Mouse (Mus musculus) mouse embryonic stem cell (cell line): ENCODE data around the gene Slc27a5.

ENCODE experiments used
- in situ Hi-C, 2 experiments: fragments of 300-500 bp; cut with MboI; formaldehyde crosslinking; loops; 1 replicate in 1 of 2; 3 replicates in 1 of 2; pipeline ENCODE4 v1.14.3; 2019 to 2020; ENCODE audit warnings: low sequenced_read_pairs in 2 of 2, low pct_unique_long_range_greater_than_20kb in 1 of 2, mixed read lengths in 1 of 2; ENCODE audit not compliant: unreplicated experiment in 1 of 2

Slc27a5 gene

GRCm38 (mm10) chr7:12957511-12957910, 40.5 kb downstream of the Slc27a5 start:
- in situ Hi-C loops = no loop called here

- in situ Hi-C loops = no loop called here
Observed at GRCm38 (mm10) chr7:12954896-12955295, 43.1 kb downstream of the Slc27a5 start.

- in situ Hi-C loops = no loop called here
Observed at GRCm38 (mm10) chr7:12949872-12950229, 48.1 kb downstream of the Slc27a5 start.

GRCm38 (mm10) chr7:12949032-12949871, 48.7 kb downstream of the Slc27a5 start:
- in situ Hi-C loops = no loop called here

- in situ Hi-C loops = no loop called here
Observed at GRCm38 (mm10) chr7:12943488-12943887, 54.5 kb downstream of the Slc27a5 start.

- in situ Hi-C loops = no loop called here
Observed at GRCm38 (mm10) chr7:12940599-12940998, 57.4 kb downstream of the Slc27a5 start.
